Mouse (Mus musculus) lung, adult 2 months (tissue): Measurements from ENCODE around the gene Lyve1. TPM values are rescaled to one million over a fixed set of nuclear protein-coding genes. Genes with fewer than 3 reads are reported as not detected.

Experiments used
- DNase-seq: peaks from one replicate; pipeline ENCODE4 v3.0.0; 2022
- H3K4me1 ChIP-seq: fragments of 200-500 bp; 2 replicates; pipeline ENCODE4 v1.6.1; 2011; ENCODE audit warnings: low read length; ENCODE audit not compliant: control insufficient read depth, insufficient read depth
- H3K4me3 ChIP-seq: fragments of 200-500 bp; replicated peaks from 2 replicates; pipeline ENCODE3; 2011; ENCODE audit warnings: low read depth, mild to moderate bottlenecking, control low read depth, low read length; ENCODE audit errors: extremely low read depth
- CTCF ChIP-seq: fragments of 200-500 bp; IDR thresholded peaks from 2 replicates; pipeline ENCODE4 v1.5.1; 2011; ENCODE audit warnings: mild to moderate bottlenecking, low read length, control low read depth; ENCODE audit not compliant: insufficient read depth
- POLR2A ChIP-seq: fragments of 200-500 bp; IDR thresholded peaks from 2 replicates; pipeline ENCODE4 v1.6.1; 2011; ENCODE audit warnings: low read depth, mild to moderate bottlenecking, control low read depth, low read length, borderline replicate concordance; ENCODE audit errors: extremely low read depth
- WGBS: fragments of 180-500 bp; shearing (Covaris S2); methylation state at CpG from one replicate; pipeline ENCODE4 v1.1.7; 2018; 5-methylcytosine and 5-hydroxymethylcytosine counted together
- polyA plus RNA-seq: library from polyadenylated mRNA; depleted of rRNA; stranded (reverse); fragments of >200 nt; gene quantifications from 2 replicates; pipeline ENCODE4 v1.2.3, GENCODE M21; 2012

Gene Lyve1
- polyA plus RNA-seq, 1 experiment = 82.0 TPM

GRCm38 (mm10) chr7:110881746-110882333 is 18.8 kb upstream of the Lyve1 start:
- DNase-seq = no peak
- WGBS = 69% methylated on average over 2 of the region's 2 CpGs
- Histone ChIP-seq H3K4me3 (no peak overlapping the region), H3K4me1 (peaks cover 3% of the 10 kb centered on the region)
- TF ChIP-seq CTCF (no peak), POLR2A (no peak)

- TF ChIP-seq CTCF (no peak), POLR2A (no peak)
- DNase-seq = no peak
- 72% methylated on average over 4 of the region's 4 CpGs for WGBS
- no peak overlapping the region for H3K4me3 ChIP-seq
- peaks cover 3% of the 10 kb centered on the region for H3K4me1 ChIP-seq
These were observed 15.0 kb upstream of the Lyve1 start for GRCm38 (mm10) chr7:110878028-110878427.

DNA sequence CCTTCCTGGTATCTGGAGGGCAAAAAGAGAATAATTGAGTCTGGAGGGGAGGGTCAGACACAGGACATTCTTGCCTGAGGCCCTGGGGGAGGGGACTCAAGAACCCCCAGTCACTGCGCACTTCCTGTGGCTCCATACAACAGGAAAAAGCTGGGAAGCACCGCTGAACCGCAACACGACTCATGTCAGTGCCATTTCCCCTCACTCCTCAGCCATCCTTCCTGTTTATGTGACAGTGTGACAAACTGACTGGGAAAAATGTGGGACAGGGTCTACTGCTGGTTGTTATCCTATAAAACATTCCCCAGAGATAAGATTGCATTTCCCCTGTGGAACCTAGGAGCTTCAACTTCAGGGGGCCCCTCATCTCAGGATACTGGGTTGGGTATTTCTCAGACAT is 13.9 kb upstream of the Lyve1 start:
- TF ChIP-seq POLR2A (no peak), CTCF (no peak)
- Histone ChIP-seq H3K4me1 (peaks cover 3% of the 10 kb centered on the region), H3K4me3 (no peak overlapping the region)
- WGBS = 38% methylated on average over 4 of the region's 4 CpGs
- no peak for DNase-seq

DNA sequence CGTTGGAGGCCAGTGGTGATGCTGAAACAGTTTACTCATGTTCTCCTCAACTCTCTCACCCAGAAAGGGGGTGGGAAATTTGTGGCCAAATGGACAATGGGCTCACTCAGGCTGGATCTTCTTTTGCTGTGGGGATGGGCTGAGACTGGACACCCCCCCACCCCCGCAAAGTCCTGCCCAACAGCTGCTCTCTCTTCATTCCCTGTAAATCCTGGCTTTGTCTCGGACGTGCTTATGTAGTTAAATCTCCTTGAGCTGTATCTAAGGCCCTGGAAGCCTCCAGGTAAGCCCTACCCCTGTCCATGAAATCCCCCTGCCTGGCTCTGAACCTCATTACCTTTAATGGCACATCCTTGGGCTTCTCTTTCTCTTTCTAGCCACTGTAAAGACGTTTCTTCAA is 5.8 kb upstream of the Lyve1 start:
- DNase-seq = no peak
- 91% methylated on average over 5 of the region's 5 CpGs for WGBS
- TF ChIP-seq CTCF (no peak), POLR2A (no peak)
- Histone ChIP-seq H3K4me3 (no peak overlapping the region), H3K4me1 (peaks cover 9% of the 10 kb centered on the region)

- no peak overlapping the region for H3K4me3 ChIP-seq
- no peak for TF ChIP-seq CTCF
- no peak for TF ChIP-seq POLR2A
- 95% methylated on average over 6 of the region's 6 CpGs for WGBS
- H3K4me1 ChIP-seq = peaks cover 9% of the 10 kb centered on the region
- DNase-seq = no peak
These were observed 4.1 kb upstream of the Lyve1 start for GRCm38 (mm10) chr7:110867116-110867515.

DNA sequence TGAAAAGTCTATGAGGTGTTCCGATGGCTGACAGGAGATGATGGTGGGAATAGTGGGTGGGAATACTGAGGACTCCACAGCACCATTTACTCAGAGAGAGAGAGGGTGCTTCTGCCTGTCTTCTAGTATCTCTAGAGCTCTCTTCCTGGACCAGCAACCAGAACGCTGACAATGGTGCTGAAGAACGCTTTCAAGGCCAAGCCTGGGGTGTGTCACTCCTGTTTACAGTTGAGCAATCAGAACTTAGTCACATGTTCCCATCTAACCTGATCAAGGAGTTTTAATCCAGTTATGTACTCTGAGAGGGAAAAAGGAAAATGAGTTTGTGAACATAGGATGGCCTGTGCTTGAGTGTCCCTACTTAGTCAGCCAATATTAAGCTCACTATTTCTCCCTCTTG is 3.0 kb upstream of the Lyve1 start:
- DNase-seq = no peak
- no peak overlapping the region for H3K4me3 ChIP-seq
- peaks cover 9% of the 10 kb centered on the region for H3K4me1 ChIP-seq
- 48% methylated on average over 3 of the region's 3 CpGs for WGBS
- no peak for TF ChIP-seq POLR2A
- TF ChIP-seq CTCF = no peak

DNA sequence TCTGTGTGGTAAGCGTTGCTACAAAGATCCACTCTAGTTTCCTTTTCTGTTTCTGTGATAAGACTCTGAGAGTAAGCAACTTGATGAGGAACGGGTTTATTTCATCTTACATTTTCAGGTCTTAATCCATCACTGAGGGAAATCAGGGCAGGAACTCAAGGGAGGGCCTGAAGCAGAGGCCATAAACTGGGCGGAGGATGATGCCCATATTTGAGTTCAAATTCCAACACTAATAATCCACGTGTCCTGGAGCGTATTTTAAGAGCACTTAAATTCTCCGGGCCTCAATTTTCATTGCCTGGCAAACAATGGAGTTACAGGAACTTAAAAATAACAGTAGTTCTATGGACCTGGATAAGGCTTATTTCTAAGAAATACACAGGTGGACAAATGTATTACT is 2.5 kb upstream of the Lyve1 start:
- Histone ChIP-seq H3K4me3 (no peak overlapping the region), H3K4me1 (peaks cover 9% of the 10 kb centered on the region)
- TF ChIP-seq POLR2A = no peak
- TF ChIP-seq CTCF = no peak
- 55% methylated on average over 6 of the region's 6 CpGs for WGBS
- DNase-seq = no peak

GRCm38 (mm10) chr7:110865038-110865437 is 2.0 kb upstream of the Lyve1 start:
- no peak for TF ChIP-seq CTCF
- no peak for TF ChIP-seq POLR2A
- DNase-seq = no peak
- WGBS = 32% methylated on average over 10 of the region's 10 CpGs

GRCm38 (mm10) chr7:110860129-110860528 is 2.9 kb downstream of the Lyve1 start:
- H3K4me3 ChIP-seq = no peak overlapping the region
- 26% methylated on average over 5 of the region's 5 CpGs for WGBS
- no peak for DNase-seq
- H3K4me1 ChIP-seq = peaks cover 15% of the 10 kb centered on the region
- TF ChIP-seq CTCF = no peak
- no peak for TF ChIP-seq POLR2A

More at GRCm38 (mm10) chr7:110865038-110865437, 2.0 kb upstream of the Lyve1 start:
- Histone ChIP-seq H3K4me1 (peaks cover 9% of the 10 kb centered on the region), H3K4me3 (no peak overlapping the region)

DNA sequence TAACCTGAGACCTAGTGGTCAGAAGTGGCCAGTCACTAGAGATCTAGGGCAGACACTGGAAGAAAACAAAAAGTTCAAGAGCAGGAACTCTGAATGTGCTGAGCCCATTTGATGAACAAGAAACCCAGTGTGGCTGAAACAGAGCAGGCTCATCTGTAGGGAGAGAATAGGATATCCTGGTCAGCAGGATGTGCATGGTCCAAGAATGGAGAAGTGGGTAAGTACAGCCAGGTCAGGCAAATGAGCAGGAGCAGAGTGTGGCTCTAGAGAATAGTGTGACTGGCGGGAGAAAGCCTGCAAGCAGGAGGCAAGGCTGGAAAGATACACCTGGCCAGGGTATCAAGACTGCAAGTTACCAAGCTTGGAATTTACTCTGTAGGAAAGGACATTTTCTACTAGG is 7.4 kb downstream of the Lyve1 start:
- DNase-seq = no peak
- Histone ChIP-seq H3K4me1 (peaks cover 10% of the 10 kb centered on the region), H3K4me3 (no peak overlapping the region)
- WGBS = 64% methylated on average over 1 of the region's 1 CpGs
- no peak for TF ChIP-seq CTCF
- TF ChIP-seq POLR2A = no peak
